Mouse (Mus musculus) lung, postnatal 36 days (tissue): ENCODE results near the gene Aplnr.

Source experiments
- DNase-seq: peaks from one replicate; pipeline ENCODE4 v3.0.0; 2022; ENCODE audit warnings: mixed read lengths

Gene Aplnr

DNA sequence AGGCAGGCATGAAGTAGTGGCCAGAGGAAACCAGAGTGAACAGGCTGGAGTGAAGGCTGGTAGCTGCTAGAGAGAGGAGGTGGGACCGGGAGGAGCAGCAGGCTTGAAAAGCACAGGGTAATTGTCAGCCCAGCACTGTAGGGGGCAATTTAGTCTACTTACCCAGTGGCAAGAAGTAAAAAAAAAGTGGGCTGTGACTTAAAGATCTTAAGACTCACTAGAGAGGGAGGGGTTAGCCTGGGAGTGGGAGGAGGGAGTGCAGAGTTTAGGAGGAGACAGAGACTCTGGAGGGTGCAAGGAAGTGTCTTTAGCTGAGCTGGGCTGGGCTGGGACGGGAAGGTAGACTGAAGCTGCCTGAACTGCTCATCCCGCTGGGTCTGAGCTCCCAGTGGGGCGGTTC lies at the start of gene Aplnr:
Aplnr (plus strand) TSS at position 137 of the 400 bp plus-strand sequence.
- DNase-seq, result peak; percentile 67

DNA sequence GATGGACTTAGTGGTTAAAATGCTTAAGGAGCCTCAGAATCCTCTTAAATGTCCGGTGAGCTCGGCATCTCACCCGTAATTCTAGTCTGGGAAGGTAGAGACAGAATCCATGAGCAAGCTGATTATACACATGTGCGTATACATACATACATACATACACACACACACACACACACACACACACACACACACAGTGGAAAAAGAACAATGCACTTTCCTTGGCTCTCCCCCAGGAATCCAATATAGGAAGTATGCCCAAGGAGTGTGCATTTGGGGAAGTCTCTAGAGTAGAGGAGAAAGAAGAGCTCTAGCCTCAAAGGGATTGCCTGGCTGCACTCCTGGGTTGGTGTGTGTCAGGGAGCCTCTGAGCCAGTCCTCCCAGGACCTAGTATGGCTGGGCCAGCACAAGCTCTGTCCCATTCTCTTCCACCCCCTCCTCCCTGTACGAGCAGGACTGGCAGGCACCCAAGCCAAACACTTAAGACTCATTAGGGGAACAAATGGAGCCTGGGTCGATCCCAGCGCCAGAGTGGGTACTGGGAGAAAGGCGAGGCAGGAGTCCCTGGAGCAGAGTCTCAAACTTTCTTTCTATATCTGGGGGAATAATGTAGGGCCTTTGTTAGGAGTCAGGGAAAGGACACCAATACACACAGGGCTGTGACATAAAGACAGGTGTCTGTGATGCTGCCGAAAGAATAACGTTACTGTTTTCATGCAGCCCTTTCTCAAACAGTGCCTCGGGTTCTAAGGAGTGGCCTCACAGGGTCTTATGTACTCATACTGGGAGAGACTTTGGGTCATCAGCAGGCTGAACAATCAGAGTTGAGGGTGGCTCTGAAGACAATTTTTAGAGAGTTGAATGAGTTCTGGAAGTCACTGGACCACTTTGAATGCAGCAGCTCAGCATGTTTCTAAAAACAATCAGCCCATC lies 47.0 kb upstream of the Aplnr start:
- peak; percentile 90 for DNase-seq

GRCm38 (mm10) chr2:85091325-85091724 lies 44.7 kb upstream of the Aplnr start:
- DNase-seq, result no peak

GRCm38 (mm10) chr2:85093376-85093775 lies 42.6 kb upstream of the Aplnr start:
- peak; percentile 81 for DNase-seq

GRCm38 (mm10) chr2:85095906-85096305 lies 40.1 kb upstream of the Aplnr start:
- no peak for DNase-seq

DNA sequence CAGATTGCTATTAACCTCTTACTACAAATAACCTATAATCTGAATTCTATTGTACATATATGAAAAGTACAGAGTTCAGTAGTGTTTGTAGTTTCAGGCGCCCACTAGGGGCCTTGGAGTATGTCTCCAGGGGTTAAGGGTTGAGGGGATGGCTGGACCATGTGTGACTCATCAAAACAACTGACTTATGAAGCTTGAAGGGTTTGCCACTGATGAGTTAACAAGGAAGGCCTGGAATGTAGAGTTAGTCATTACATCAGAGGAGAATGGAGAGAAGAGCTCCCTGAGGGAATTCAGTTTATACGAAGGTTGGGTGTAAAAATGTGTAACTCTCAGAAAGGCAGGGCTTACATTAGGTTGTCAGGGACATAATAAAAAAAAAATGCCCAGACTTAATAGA lies 38.0 kb upstream of the Aplnr start:
- no peak for DNase-seq

DNA sequence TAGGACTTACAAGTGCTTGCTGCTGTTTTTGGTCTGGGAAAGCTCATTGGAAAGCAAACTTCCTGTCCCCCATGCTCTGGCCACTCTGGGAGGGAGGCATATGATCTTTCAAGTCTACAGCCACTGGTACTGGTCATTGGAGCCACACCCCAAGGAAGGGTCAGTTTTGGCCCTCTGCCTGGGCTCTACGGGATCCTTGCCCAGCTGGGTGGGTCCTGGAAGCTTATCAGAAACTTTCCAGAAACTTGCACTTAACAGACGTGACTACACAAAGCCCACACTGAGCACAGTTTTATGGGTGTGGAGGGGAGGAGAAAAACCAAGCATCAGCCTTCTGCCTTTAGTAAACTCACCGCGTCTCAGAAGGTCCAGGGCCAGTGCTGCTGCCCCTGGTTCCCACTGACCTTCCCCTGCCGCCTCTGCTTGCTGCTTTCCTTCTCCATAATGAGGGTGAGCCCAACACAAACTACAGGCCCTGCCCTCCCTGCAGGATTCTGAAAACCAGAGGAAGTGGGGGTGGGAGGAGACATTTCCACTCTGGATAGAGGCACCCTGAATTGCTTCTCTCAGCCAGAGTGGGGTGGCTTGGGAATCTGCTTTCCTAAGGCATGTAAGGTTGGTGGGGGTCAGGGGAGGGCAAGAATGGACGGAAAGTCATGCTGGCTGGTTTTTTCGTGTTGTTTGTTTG lies 37.1 kb upstream of the Aplnr start:
- peak; percentile 95 for DNase-seq

DNA sequence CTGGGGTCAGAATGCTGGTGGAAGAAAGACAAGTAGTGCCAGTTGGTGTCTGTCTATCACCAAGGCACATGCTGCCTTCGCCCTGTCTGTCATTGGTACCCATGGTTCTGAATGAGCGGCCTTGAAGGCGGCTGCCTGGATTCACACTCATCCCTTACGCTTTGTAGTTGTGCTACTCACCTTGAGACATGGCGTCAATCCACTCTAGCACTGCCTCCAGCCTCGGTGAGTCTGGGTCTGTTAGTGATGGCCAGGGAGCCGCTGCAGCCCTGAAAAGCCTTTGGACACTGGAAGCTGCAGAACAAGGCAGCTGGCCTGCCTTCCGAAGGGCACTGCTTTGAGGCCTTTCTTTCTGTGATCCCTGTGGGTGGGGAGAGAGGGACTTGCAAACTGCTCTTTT lies 32.8 kb upstream of the Aplnr start:
- DNase-seq, result no peak

GRCm38 (mm10) chr2:85105426-85106013 lies 30.5 kb upstream of the Aplnr start:
- peak; percentile 78 for DNase-seq

- DNase-seq, result peak; percentile 34
These were observed 29.8 kb upstream of the Aplnr start for GRCm38 (mm10) chr2:85106068-85106790.

GRCm38 (mm10) chr2:85106941-85107340 lies 29.1 kb upstream of the Aplnr start:
- peak; percentile 58 for DNase-seq

GRCm38 (mm10) chr2:85110288-85110875 lies 25.6 kb upstream of the Aplnr start:
- DNase-seq, result no peak

DNA sequence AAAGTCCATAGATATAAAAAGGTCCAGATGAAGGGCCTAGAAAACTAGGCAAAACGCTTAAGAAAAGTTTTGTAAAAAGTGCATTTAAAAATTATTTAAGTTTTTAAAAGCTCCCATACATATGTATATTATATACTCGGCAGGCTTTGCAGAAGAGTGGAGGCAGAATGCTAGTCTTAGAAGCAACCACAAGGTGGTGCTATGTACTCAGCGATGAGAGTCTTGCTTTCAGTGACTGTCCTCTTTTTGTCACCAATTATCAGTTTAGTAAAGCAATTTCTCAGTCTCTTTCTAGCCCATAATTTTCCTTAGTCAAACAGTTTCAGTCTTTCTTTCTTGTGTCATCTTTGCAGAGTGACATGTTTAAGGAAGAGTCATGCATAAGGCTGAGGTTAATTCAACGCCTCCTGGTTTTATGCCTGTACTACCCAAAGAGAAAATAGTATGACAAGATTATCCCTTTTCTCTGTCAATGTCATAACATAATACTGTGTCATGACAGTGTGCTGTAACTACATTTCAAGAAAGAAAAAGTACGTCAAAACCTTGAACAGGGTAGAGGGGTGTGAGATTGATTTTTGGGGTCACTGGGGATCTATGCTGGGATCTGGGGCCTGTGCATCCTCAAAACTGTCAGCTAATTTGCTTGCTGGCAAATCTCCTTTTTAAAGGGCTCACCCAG lies 12.7 kb upstream of the Aplnr start:
- DNase-seq, result peak; percentile 58

- peak; percentile 85 for DNase-seq
These were observed 12.0 kb upstream of the Aplnr start for GRCm38 (mm10) chr2:85123869-85124535.

DNA sequence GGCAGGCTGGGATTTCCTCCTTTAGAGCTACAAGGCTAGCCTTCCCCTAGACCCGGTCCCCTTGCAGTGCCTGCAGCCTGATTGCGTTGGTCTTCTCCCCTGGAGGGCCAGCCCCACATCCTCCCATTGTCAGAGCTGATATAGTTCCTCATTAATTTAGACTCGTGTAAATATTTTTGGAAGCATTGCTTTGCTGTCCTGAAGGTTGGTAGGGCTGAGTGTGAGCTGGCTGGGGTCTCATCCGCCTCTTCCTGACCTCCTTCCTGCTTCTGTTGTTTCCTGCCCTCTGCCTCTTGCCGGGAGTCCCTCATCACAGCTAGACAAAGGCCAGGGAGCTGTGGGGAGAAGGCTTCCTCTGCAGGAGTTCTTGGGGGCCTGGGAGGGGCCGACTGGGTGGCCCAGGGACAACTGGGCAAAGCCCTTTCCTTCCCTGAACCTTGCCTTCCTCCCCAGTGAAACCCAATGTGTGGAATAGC lies 6.5 kb upstream of the Aplnr start:
- peak; percentile 76 for DNase-seq

DNA sequence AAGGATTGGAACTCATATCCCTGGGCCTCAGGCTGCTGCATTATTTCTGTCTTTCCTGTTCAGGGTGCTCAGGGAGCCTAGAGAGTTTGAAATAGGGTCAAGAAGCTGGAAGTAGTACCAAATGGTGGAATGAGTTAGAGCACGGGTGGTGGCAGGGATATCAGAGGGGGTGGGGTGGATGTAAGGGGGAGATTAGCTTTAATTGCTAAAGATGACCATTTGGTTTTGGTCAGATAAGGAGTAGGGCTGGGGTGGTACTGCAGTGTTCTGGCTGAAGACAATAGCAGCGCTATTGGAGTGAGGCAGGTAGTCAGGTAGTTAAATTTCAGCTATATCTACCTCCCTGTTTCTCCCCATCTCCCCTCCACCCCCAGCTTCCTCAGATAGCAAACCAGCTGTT lies 4.8 kb upstream of the Aplnr start:
- no peak for DNase-seq

- peak; percentile 42 for DNase-seq
These were observed 4.3 kb upstream of the Aplnr start for GRCm38 (mm10) chr2:85131724-85132123.

GRCm38 (mm10) chr2:85132204-85132603 lies 3.8 kb upstream of the Aplnr start:
- DNase-seq, result no peak

- no peak for DNase-seq
These were observed 926 bp upstream of the Aplnr start for GRCm38 (mm10) chr2:85135099-85135498.

DNA sequence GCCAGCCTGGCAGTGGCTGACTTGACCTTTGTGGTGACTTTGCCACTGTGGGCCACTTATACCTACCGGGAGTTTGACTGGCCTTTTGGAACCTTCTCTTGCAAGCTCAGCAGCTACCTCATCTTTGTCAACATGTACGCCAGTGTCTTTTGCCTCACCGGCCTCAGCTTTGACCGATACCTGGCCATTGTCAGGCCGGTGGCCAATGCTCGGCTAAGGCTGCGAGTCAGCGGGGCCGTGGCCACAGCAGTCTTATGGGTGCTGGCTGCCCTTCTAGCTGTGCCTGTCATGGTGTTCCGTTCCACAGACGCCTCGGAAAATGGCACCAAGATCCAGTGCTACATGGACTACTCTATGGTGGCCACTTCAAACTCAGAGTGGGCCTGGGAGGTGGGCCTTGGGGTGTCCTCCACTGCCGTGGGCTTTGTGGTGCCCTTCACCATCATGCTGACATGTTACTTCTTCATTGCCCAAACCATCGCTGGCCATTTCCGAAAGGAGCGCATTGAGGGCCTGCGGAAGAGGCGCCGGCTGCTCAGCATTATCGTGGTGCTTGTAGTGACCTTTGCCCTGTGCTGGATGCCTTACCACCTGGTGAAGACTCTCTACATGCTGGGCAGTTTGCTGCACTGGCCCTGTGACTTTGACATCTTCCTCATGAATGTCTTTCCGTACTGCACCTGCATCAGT lies 951 bp downstream of the Aplnr start:
- peak; percentile 8 for DNase-seq
